Mouse (Mus musculus) liver, adult 2 months (tissue): ENCODE data around the gene Scgb3a1.

ENCODE experiments used
- CTCF ChIP-seq: fragments of 200-500 bp; IDR thresholded peaks from 2 replicates; pipeline ENCODE4 v1.5.1; 2011; ENCODE audit warnings: low read depth, low read length, control low read depth
- POLR2A ChIP-seq: fragments of 200-500 bp; IDR thresholded peaks from 2 replicates; pipeline ENCODE4 v1.6.1; 2011; ENCODE audit warnings: low read length, control low read depth; ENCODE audit not compliant: insufficient read depth; ENCODE audit errors: extremely low read depth

DNA sequence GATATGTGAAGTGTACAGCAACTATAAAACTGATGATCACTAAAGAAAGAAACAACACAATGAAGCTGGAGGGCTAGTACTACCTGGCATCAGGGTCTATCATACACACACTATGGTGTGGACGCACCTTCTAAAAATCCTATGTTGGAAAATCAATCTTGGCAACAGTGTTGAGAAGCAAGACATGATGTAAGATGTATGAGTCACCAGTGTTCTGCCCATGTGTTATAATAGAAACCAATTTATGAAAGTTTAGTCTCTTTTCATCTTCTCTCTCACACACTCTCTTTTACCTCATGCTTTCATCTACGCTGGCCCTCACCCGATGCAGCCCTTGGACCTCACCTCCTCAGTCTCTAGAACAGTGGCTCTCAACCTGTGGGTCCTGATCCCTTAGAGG is 31.6 kb downstream of the Scgb3a1 start:
- TF ChIP-seq POLR2A, result no peak
- no peak for TF ChIP-seq CTCF
